Mouse (Mus musculus): ENCODE measurements around the gene Setdb1. TPM values are rescaled to one million over a fixed set of nuclear protein-coding genes. Genes with fewer than 3 reads are reported as not detected.

The Setdb1 gene
- polyA plus RNA-seq, 1 experiment from 2014 or later: 53.6 TPM

DNA sequence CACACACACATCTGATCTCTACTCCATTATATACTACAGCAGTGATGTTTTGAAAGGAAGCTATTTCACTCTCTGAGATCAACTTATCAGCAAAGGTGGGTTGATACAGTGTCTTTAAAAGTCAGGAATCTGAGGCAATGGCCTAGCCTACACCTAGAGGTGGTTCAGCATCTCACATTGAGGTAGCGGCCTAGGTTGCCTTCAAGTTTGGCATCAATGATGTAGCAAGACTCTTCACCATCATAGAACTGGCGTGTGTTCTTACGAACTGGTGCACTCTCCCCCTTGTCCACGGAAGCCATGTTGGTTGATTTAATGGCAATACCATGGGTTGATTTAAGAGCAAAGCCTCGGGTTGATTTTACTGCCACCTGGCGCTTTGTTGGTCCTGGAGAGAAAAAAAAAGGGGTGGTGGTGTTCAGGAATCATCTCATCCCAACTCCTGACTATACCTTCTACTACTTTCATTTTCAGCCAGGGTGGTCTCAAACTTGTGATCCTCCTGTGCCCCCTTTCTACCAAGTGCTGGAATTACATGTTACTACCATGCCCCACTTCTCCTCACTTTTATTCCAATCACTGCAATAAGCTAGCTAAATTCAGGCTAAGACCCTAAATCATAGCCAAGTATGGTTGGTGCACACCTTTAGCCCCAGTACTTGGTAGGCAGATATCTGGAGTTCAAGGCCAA, 32.4 kb downstream of the Setdb1 start:
- Histone ChIP-seq H3K36me3 (ENCODE audit: control insufficient read depth, insufficient read depth, low read length) (peaks cover 95% of the 10 kb centered on the region), H3K9ac (replicated peaks; ENCODE audit: low read length) (no peak overlapping the region), H3K4me2 (ENCODE audit: low read length) (no peak overlapping the region), H3K4me3 (replicated peaks; ENCODE audit: low read depth, low read length) (no peak overlapping the region), H3K4me1 (ENCODE audit: control insufficient read depth, insufficient read depth, low read length) (no peaks in the 10 kb centered on the region), H3K27me3 (ENCODE audit: control insufficient read depth, insufficient read depth, low read length) (no peaks in the 10 kb centered on the region), H3K9me3 (ENCODE audit: control insufficient read depth, low read length) (no peaks in the 10 kb centered on the region), H3K27ac (replicated peaks; ENCODE audit: low read depth, low read length) (no peak overlapping the region)
- DNase-seq (no peak), ATAC-seq (ENCODE audit: low FRiP score, low TSS enrichment) (no peak)
- 95% methylated on average over 6 of the region's 6 CpGs for WGBS

DNA sequence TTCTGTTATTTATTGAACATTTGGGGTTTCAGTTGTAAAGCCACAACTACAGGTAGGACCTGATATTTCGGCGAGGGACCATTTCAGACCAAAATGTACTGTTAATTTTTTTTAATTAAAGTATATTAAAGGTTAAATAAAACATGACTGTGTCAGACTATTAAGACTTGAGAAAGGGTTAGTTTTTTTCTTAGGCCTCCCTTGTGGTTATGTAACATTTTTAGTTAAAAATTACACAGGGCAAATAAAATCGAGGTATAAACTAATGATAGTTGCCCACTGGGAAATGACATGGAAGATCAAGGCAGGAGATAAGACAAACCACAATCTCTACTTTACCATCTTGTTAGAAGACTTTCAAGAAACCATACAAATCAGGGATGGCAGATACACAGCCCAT, 33.6 kb downstream of the Setdb1 start:
- peaks cover 87% of the 10 kb centered on the region for H3K36me3 ChIP-seq (ENCODE audit: control insufficient read depth, insufficient read depth, low read length)
- H3K4me2 ChIP-seq (ENCODE audit: low read length): no peak overlapping the region
- H3K9ac ChIP-seq (replicated peaks; ENCODE audit: low read length): no peak overlapping the region
- no peaks in the 10 kb centered on the region for H3K9me3 ChIP-seq (ENCODE audit: control insufficient read depth, low read length)
- no peak overlapping the region for H3K27ac ChIP-seq (replicated peaks; ENCODE audit: low read depth, low read length)
- H3K27me3 ChIP-seq (ENCODE audit: control insufficient read depth, insufficient read depth, low read length): no peaks in the 10 kb centered on the region
- DNase-seq: no peak
- ATAC-seq (ENCODE audit: low FRiP score, low TSS enrichment): no peak
- 97% methylated on average over 3 of the region's 3 CpGs for WGBS
- no peaks in the 10 kb centered on the region for H3K4me1 ChIP-seq (ENCODE audit: control insufficient read depth, insufficient read depth, low read length)
- H3K4me3 ChIP-seq (replicated peaks; ENCODE audit: low read depth, low read length): no peak overlapping the region

DNA sequence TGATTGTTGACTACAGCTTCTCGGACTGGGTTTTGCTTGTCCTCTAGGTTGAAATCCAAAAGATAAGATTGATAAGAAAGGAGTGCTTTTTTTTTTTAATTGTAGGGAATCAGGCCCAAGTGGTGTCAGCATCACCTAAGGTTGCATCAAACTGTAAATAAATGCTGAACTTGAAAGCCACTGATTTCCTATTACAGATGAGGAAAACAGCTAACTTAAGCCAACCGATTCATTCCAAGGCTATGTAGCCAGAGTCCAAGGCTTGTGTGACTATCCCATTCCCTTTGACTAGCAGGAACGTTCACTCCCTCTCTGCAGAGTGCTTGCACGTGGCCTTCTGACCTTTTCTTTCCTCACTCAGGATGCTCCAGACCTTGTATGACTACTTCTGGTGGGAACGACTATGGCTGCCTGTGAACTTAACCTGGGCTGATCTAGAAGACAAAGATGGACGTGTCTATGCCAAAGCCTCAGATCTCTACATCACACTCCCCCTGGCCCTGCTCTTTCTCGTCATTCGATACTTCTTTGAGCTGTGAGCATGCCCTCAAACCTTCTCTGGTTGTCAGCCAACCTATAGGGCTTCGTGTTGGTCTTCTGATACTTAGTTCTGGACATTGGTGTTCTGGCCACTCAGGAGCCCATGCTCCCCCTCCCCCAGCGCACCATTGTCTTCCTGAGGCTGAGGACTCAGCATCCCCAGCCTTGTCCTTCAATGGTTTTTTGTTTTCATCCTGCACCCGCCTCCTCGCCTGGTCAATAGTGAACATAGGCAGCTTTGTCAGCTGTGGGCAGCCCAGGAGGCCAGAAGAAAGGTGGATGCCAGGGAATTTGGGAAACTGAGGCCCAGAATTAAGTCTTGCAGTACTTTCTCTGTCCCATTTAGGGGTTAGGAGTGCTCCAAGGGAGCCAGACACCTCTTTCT, 37.0 kb downstream of the Setdb1 start:
- peaks cover 52% of the 10 kb centered on the region for H3K36me3 ChIP-seq (ENCODE audit: control insufficient read depth, insufficient read depth, low read length)
- 77% methylated on average over 12 of the region's 12 CpGs for WGBS

DNA sequence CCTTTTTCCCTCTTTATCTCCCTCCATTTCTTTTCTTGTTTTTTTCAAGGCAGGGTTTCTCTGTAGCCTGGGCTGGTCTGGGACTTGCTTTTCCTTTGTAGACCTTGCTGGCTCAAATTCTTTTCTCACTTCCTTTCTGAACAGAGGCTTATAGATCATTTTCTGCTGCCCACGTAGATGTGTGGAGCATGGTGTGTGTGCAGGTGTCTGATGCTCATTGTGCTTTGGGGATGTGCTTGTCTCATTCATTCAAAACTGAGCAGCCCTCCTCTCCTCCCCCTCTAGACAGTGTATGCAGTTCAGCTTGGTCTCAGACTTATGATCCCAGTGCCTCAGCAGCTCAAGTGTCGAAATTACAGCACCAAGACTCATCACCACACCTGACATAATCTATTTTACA, 37.9 kb downstream of the Setdb1 start:
- DNase-seq: no peak
- H3K36me3 ChIP-seq (ENCODE audit: control insufficient read depth, insufficient read depth, low read length): peaks cover 43% of the 10 kb centered on the region
- no peak for ATAC-seq (ENCODE audit: low FRiP score, low TSS enrichment)
- H3K9ac ChIP-seq (replicated peaks; ENCODE audit: low read length): no peak overlapping the region
- H3K4me1 ChIP-seq (ENCODE audit: control insufficient read depth, insufficient read depth, low read length): peaks cover 15% of the 10 kb centered on the region
- no peak overlapping the region for H3K4me2 ChIP-seq (ENCODE audit: low read length)
- WGBS: 76% methylated on average over 2 of the region's 2 CpGs
- H3K9me3 ChIP-seq (ENCODE audit: control insufficient read depth, low read length): no peaks in the 10 kb centered on the region
- no peak overlapping the region for H3K4me3 ChIP-seq (replicated peaks; ENCODE audit: low read depth, low read length)
- no peak overlapping the region for H3K27ac ChIP-seq (replicated peaks; ENCODE audit: low read depth, low read length)
- H3K27me3 ChIP-seq (ENCODE audit: control insufficient read depth, insufficient read depth, low read length): no peaks in the 10 kb centered on the region

More for the DNA sequence above, 37.0 kb downstream of the Setdb1 start:
- Histone ChIP-seq H3K27ac (replicated peaks; ENCODE audit: low read depth, low read length) (no peak overlapping the region), H3K9ac (replicated peaks; ENCODE audit: low read length) (no peak overlapping the region), H3K9me3 (ENCODE audit: control insufficient read depth, low read length) (no peaks in the 10 kb centered on the region), H3K4me2 (ENCODE audit: low read length) (no peak overlapping the region), H3K4me3 (replicated peaks; ENCODE audit: low read depth, low read length) (no peak overlapping the region), H3K4me1 (ENCODE audit: control insufficient read depth, insufficient read depth, low read length) (peaks cover 15% of the 10 kb centered on the region), H3K27me3 (ENCODE audit: control insufficient read depth, insufficient read depth, low read length) (no peaks in the 10 kb centered on the region)
- no peak for DNase-seq
- no peak for ATAC-seq (ENCODE audit: low FRiP score, low TSS enrichment)

DNA sequence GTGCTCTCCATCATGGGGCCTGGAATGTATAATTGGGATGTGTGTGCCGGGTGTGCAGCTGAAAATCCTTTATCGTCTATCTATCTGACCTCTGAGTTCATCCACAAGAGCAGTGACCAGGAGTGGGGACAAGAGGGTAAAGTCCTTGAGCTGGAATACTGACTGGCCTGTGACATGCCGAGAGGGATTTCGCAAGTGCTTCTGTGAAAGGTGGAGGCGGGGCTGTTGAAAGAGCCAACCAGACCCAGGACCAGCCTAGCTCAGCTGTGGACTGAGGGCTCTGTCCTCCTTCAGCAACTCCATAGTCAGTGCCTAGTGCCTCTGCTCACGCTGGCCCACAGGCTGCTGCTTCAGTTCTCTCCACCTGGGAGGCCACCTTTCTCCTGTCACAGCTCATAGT, 38.5 kb downstream of the Setdb1 start:
- Histone ChIP-seq H3K4me1 (ENCODE audit: control insufficient read depth, insufficient read depth, low read length) (peaks cover 15% of the 10 kb centered on the region), H3K4me3 (replicated peaks; ENCODE audit: low read depth, low read length) (no peak overlapping the region), H3K27me3 (ENCODE audit: control insufficient read depth, insufficient read depth, low read length) (no peaks in the 10 kb centered on the region), H3K4me2 (ENCODE audit: low read length) (no peak overlapping the region), H3K36me3 (ENCODE audit: control insufficient read depth, insufficient read depth, low read length) (peaks cover 38% of the 10 kb centered on the region), H3K9me3 (ENCODE audit: control insufficient read depth, low read length) (no peaks in the 10 kb centered on the region), H3K27ac (replicated peaks; ENCODE audit: low read depth, low read length) (no peak overlapping the region), H3K9ac (replicated peaks; ENCODE audit: low read length) (no peak overlapping the region)
- DNase-seq: no peak
- ATAC-seq (ENCODE audit: low FRiP score, low TSS enrichment): no peak
- WGBS: 40% methylated on average over 6 of the region's 6 CpGs

DNA sequence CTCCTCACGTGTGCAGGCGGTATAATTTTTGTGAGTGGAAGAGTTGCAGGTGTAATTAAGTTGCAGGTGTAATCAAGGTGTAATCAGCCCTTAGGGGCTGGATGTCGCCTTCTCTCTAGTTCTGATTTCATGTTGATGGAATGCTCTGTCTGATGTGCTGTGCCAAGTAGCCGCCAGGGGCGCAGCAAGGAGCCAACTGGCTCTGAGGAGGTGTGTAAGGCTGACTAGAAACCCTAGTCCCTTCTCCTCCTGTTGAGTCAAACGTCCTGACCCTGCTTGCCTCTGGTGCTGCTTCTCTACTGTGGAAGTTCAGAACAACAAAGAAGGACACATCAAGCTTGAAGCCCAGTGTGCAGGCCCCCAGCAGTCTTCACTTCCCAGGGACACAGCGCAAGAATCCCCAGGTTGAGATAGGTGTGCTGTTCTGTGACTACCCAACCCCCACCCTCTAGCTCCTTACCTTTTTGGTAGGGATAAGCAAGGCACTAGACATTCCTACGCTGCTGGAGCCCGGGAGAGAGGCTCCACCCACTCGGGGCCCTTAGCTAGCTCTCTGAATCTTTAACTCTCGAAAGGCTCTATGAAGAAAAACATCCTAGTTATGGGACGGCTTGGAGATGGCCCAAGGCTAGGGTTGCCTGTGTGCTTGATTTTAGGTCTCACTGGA, 39.5 kb downstream of the Setdb1 start:
- DNase-seq: peak; percentile 77
- Histone ChIP-seq H3K4me1 (ENCODE audit: control insufficient read depth, insufficient read depth, low read length) (peaks cover 15% of the 10 kb centered on the region), H3K9ac (replicated peaks; ENCODE audit: low read length) (no peak overlapping the region), H3K4me3 (replicated peaks; ENCODE audit: low read depth, low read length) (no peak overlapping the region), H3K4me2 (ENCODE audit: low read length) (peak overlapping the region; percentile 27; the same call in 1 of the 2 replicates), H3K9me3 (ENCODE audit: control insufficient read depth, low read length) (no peaks in the 10 kb centered on the region), H3K27me3 (ENCODE audit: control insufficient read depth, insufficient read depth, low read length) (no peaks in the 10 kb centered on the region), H3K27ac (replicated peaks; ENCODE audit: low read depth, low read length) (no peak overlapping the region), H3K36me3 (ENCODE audit: control insufficient read depth, insufficient read depth, low read length) (peaks cover 28% of the 10 kb centered on the region)
- no peak for ATAC-seq (ENCODE audit: low FRiP score, low TSS enrichment)
- WGBS: 28% methylated on average over 12 of the region's 12 CpGs

DNA sequence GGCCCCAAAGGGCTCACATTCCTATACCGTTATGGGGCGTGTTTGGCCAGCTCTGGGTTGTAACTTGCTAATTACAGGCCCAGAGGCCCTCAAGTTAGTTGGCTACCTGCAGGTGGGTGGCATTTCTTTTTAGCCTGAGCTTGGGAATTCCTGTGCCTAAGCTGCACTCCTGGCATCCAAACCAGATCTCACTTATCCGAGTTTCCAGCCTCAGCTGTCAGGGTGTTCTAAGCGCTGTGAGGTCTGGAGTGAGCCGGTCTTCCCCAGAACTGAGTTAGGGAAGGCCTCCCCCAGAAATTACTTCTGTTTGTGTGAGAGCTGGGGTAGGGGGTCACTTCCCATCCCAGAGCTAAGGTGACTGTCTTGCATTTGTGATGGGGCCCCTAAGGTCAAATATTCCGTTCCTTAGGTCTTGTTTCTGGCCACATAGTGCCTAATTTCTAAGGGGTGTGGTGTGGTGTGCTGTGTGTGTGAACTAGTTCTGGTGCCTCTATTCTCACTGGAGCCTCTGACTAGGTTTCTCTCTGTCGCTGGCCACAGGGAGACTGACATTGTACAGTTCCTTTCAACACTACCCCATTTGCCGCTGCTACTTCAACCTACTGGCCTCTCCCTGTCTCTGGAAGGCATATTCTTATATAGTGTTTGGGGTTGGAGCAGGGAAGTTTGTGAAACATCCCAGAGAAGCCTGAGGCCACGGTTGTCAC, 41.0 kb downstream of the Setdb1 start:
- Histone ChIP-seq H3K4me1 (ENCODE audit: control insufficient read depth, insufficient read depth, low read length) (peaks cover 15% of the 10 kb centered on the region), H3K27ac (replicated peaks; ENCODE audit: low read depth, low read length) (peak overlapping the region; percentile 91), H3K9me3 (ENCODE audit: control insufficient read depth, low read length) (no peaks in the 10 kb centered on the region), H3K9ac (replicated peaks; ENCODE audit: low read length) (peak overlapping the region; percentile 98), H3K27me3 (ENCODE audit: control insufficient read depth, insufficient read depth, low read length) (no peaks in the 10 kb centered on the region), H3K36me3 (ENCODE audit: control insufficient read depth, insufficient read depth, low read length) (peaks cover 12% of the 10 kb centered on the region), H3K4me2 (ENCODE audit: low read length) (peak overlapping the region; percentile 78), H3K4me3 (replicated peaks; ENCODE audit: low read depth, low read length) (peak overlapping the region; percentile 88)
- 14% methylated on average over 9 of the region's 9 CpGs for WGBS
- no peak for DNase-seq
- ATAC-seq (ENCODE audit: low FRiP score, low TSS enrichment): no peak

DNA sequence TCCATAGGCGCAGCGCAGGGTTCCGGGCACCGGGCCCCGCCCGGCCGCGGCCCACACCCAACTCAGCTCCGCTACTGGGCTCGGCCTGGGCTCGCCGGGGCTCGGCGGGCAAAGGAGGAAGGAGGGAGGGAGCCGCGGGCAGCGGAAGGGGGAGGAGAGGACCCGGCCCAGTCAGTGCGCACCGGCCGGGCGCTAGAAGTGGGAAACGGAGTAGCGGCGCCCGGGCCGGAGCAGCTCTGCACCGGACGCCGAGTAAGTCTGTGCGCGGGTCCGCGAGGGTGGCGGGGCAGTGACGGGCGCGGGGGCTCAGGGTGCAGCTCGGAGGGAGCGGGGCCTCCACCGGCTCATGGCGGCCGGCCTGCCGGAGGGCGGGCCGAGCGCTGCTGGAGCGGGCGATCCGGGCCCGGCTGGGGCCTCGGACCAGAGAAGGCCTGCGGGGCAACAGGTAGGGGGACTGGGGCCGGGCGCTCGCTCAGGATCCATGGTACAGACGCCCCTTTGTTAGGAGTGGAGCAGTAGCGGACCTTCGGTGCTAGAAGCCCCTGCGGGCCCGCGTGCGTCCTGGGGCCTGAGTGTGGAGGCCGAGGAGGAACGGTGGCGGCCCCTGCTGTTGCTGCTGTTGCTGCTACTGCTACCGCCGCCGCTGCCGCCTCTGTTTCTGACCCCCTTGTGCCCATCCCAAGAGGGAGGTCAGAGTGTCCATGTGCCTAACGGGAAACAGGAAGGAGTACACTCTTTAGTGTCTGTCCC, 41.7 kb downstream of the Setdb1 start:
- Histone ChIP-seq H3K9ac (replicated peaks; ENCODE audit: low read length) (peak overlapping the region; percentile 98), H3K36me3 (ENCODE audit: control insufficient read depth, insufficient read depth, low read length) (peaks cover 5% of the 10 kb centered on the region), H3K27ac (replicated peaks; ENCODE audit: low read depth, low read length) (peak overlapping the region; percentile 91), H3K9me3 (ENCODE audit: control insufficient read depth, low read length) (no peaks in the 10 kb centered on the region), H3K27me3 (ENCODE audit: control insufficient read depth, insufficient read depth, low read length) (no peaks in the 10 kb centered on the region), H3K4me1 (ENCODE audit: control insufficient read depth, insufficient read depth, low read length) (peaks cover 15% of the 10 kb centered on the region), H3K4me3 (replicated peaks; ENCODE audit: low read depth, low read length) (peak overlapping the region; percentile 88), H3K4me2 (ENCODE audit: low read length) (peak overlapping the region; percentile 78)
- peak; percentile 90 for ATAC-seq (ENCODE audit: low FRiP score, low TSS enrichment)
- DNase-seq: peak; percentile 88
- under 1% methylated on average over 70 of the region's 71 CpGs for WGBS
